Mouse (Mus musculus) brain, adult 10 weeks (tissue): ENCODE results near the gene Commd3. TPM values are rescaled to one million over a fixed set of nuclear protein-coding genes. Genes with fewer than 3 reads are reported as not detected.

Source experiments
- polyA plus RNA-seq: library from polyadenylated mRNA; stranded (reverse); fragments of 350-450 nt; fragmentation: Illumina TruSeq; extraction: RNeasy Lipid Tissue Mini Kit (QIAGEN cat#74804); gene quantifications from one replicate; pipeline ENCODE4 v1.2.3, GENCODE M21; 2015; ENCODE audit warnings: low read depth, low replicate concordance

Commd3 gene
- polyA plus RNA-seq: 182 TPM

GRCm38 (mm10) chr2:18672133-18672765 lies at the start of gene Commd3:
Commd3 (plus strand) TSS chr2:18672384.

GRCm38 (mm10) chr2:18676936-18677491 lies 4.8 kb downstream of the Commd3 start, which contains the start of gene Bmi1:
Bmi1 (plus strand) TSS chr2:18677018.

GRCm38 (mm10) chr2:18693871-18694610 lies 21.9 kb downstream of the Commd3 start, which contains the start of gene Spag6:
Spag6 (plus strand) TSS chr2:18694032.

Other genes with a start within 250 kb of the Commd3 start
- 38.7 TPM for gene Bmi1, start 4.6 kb downstream of the Commd3 start, polyA plus RNA-seq
- gene Spag6, start 21.6 kb downstream of the Commd3 start, polyA plus RNA-seq: 3.8 TPM